Mouse (Mus musculus) cerebellum, adult 11 months (tissue): ENCODE measurements around the gene Vmn1r50.
"Not testable (repeated sequence)": the region's sequence is repeated elsewhere in the genome, so short reads cannot be mapped to it uniquely, and the experiment has no call there.

ENCODE experiments used
- DNase-seq: peaks from one replicate; pipeline ENCODE4 v3.0.0; 2022

The Vmn1r50 gene

DNA sequence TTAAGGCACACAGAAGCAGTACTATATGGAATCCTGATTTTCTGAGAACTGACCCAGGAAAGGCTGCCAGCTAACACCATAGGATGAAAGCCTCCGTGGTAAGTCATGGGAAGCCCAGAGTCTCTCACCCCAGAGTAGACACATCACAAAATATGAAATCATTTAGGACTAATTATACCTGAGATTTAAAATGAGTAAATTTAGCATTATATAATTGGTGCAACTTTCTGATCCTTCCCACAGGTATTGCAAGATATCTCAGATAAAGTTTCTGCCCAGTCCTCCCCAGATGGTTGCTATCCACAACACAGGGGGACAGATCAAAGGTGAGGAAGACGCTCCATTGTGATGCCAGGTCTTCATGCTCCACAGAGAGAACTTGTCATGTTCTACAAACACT is at the start of gene Vmn1r50:
Gene Vmn1r50 (plus strand): TSS at position 301 of the 400 bp plus-strand sequence.
- DNase-seq, result no peak

DNA sequence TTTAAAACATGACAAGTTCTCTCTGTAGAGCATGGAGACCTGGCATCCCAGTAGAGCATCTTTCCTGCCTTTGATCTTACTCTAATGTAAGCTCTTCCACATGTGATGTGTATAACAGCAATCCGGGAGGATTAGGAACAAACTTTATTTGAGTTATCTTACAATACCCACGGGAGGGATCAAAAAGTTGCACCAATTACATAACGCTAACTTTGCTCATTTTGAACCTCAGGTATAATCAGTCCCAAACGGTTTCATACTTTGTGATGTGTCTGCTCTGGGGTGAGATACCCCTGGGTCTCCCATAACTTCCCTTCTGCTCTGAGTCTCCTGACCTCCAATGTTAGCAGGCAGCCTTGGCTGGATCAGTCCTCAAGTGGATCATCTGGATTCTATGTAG is 22.8 kb upstream of the Vmn1r50 start, which contains the start of gene Vmn1r49:
Gene Vmn1r49 (minus strand): TSS at position 101 of the 400 bp plus-strand sequence.
- no peak for DNase-seq

DNA sequence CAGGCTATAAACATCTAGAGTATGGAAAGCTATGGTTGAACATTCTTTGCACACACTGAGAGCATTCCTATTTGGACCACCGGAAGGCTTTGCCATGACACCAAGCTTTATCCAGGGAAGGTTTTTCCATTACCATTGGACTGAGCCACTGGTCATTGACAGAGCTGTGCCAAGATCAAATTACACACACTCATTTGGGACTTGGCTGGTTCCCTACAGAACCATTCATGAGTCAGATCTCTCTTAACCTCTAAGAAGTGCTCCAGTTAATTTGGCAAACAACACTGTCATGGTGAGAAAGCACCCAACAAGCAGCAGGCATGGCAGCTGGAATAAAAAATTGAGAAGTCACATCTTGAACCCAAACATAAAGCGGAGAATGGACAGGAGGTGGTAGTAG is 664 bp upstream of the Vmn1r50 start:
- DNase-seq, result no peak

DNA sequence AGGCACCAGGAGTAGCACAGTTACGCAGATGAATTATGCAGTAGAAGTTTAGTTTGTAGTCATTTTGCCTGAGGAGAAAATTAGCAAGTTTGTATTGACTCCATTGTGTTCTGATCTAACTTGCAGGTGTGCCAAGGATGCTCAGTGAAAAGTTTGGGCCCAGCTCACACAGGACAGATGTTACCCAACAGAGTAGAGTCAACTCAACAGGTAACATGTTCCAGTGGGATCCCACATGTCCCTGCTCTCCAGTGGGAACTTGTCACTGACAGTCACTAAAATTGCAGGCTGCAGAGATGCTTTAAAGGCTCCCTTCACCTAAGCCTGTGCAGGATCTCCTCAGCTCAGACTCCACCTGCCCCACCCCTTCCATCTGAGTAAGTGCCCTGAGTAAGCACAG is 21.1 kb downstream of the Vmn1r50 start, which contains the start of gene Vmn1r51:
Gene Vmn1r51 (plus strand): TSS at position 301 of the 400 bp plus-strand sequence.
- not testable (repeated sequence) for DNase-seq
